Mouse (Mus musculus): Measurements from ENCODE around the gene Olfr521.
"Not testable (repeated sequence)": the region's sequence is repeated elsewhere in the genome, so short reads cannot be mapped to it uniquely, and the experiment has no call there.

The Olfr521 gene

DNA sequence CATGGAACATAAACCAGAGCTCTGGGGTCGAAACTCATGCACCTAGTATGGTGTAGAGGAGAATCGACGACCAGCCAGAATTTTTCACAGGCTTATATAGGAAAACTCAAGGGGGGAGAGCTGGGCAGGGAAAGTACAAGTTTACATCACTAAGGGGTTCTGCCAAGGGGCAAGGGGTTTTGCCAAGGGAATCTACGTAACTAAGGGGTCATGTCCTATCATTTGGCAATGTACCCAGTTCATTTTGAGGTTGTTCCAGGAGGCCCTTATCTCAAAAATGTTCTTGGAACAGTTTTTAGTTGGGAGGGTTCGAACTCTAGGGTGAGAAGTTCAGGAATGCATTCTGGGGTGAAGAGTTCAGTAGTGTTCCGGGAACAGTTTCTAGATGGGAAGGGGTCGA, 43.7 kb downstream of the Olfr521 start:
- not testable (repeated sequence) for DNase-seq (ENCODE audit: low read depth, low spot score)

DNA sequence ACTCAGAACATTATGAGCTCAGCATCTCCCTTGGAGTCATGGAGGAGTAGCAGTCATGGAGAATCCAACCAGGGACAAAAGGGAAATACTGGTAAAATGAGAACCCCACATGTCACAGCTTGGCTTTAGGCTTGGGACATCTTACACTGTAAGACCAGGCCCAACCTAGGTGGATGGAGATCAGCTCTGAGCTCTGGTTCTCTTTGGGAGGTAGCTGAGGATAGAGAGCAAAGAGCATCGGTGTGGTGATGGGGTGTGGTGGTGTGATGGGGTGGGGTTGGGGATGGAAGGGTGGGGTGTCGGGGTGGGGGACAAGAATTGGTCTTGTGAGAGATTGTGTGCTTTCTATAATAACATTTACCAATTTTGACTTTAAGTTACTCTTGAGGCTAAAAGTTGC, 47.5 kb downstream of the Olfr521 start:
- no peak for DNase-seq (ENCODE audit: low read depth, low spot score)

DNA sequence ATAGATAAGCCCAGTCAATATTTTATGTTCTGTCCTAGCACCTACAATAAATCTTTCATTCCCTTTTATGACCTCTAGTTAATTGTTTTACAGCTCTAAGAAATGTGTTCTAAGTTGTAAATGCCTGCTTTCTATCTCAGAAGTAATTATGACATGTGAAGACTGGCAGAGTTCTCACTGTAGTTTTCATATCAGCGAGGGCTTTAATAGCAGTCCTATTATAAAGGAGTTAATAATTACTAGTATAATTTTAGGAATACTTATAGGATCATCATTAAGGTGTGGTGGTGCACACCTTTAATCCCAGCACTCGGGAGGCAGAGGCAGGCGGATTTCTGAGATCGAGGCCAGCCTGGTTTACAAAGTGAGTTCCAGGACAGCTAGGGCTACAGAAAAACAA, 48.4 kb downstream of the Olfr521 start:
- DNase-seq (ENCODE audit: low read depth, low spot score) = no peak

DNA sequence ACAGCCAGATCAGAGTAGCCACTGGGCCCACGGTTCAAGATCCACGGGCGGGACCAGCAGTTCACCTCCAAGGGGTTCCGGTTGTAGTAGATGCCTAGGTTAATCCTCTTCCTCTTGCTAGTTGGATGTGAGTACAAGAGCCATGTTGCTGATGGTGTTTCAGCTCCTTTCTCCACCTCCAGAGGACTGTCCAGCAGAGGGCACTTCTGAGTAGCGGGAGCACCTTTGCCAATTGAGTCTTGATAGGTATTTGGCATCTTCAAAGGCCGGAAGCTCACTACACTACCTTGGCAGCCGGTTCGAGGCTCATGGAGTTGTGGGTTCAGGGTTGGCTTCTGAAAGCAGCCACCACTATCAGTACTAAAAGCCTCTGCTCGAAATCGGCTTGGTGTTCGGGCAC, 50.1 kb downstream of the Olfr521 start:
- DNase-seq (ENCODE audit: low read depth, low spot score) = no peak

DNA sequence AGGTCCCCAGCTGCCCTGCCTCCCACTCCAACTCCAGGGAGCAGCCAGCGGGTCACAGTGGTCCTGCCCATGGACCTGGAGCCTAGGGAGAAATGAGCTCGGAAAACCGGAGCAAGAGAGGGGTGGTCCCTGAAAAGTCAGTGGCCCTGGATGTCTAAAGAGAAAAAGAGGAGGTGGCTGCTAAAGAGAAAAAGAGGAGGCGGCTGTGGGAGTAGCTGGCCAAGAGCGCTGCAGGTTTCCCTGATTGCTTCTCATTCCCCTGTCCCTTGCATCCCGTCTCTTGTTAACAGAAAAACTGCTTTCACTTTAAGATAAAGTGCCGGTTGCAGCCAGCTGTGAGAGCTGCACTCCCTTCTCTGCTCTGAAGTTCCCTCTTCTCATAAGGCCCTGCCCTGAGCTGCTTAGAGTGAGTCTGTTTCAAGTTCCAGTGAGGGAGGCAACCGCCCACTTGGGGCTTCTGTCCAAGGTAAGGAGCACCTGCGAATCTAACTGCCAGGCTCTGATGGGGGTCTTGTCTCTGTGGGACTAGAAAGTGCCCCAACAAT, 54.9 kb downstream of the Olfr521 start:
- DNase-seq (ENCODE audit: low read depth, low spot score) = not testable (repeated sequence)

All from forelimb bud, embryonic 11.5 days (tissue).